Mouse (Mus musculus) limb, embryonic 14.5 days (tissue): ENCODE results near the gene Tex26. TPM values are rescaled to one million over a fixed set of nuclear protein-coding genes. Genes with fewer than 3 reads are reported as not detected.

Experiments
- ATAC-seq: fragments of 200-750 bp; cut with Nextera tagmentation; 2 replicates; pipeline ENCODE4 v1.8.0; 2017; ENCODE audit warnings: low read depth, moderate number of reproducible peaks, moderate TSS enrichment; ENCODE audit not compliant: low FRiP score
- DNase-seq: peaks from one replicate; pipeline ENCODE4 v3.0.0-alpha.2; 2015; ENCODE audit warnings: low spot score
- H3K27ac ChIP-seq: fragments of 300-500 bp; sonication (generic); replicated peaks from 2 replicates; pipeline ENCODE4 v1.5.1; 2014; ENCODE audit warnings: low read depth, mild to moderate bottlenecking, low read length, moderate library complexity, mixed read lengths
- H3K27me3 ChIP-seq: fragments of 300-500 bp; sonication (generic); 2 replicates; pipeline ENCODE4 v1.6.1; 2014; ENCODE audit warnings: low read length, mixed read lengths; ENCODE audit not compliant: control insufficient read depth, insufficient read depth
- H3K36me3 ChIP-seq: fragments of 300-500 bp; sonication (generic); 2 replicates; pipeline ENCODE4 v1.6.1; 2014; ENCODE audit warnings: mild to moderate bottlenecking, low read length, moderate library complexity, mixed read lengths; ENCODE audit not compliant: control insufficient read depth, insufficient read depth
- H3K4me1 ChIP-seq: fragments of 300-500 bp; sonication (generic); 2 replicates; pipeline ENCODE4 v1.6.1; 2014; ENCODE audit warnings: antibody characterized with exemption, low read length, mixed read lengths; ENCODE audit not compliant: control insufficient read depth, insufficient read depth
- H3K4me2 ChIP-seq: fragments of 300-500 bp; sonication (generic); replicated peaks from 2 replicates; pipeline ENCODE4 v1.6.1; 2014; ENCODE audit warnings: low read depth, mild to moderate bottlenecking, low read length, moderate library complexity; ENCODE audit not compliant: severe bottlenecking
- H3K4me3 ChIP-seq: fragments of 300-500 bp; sonication (generic); replicated peaks from 2 replicates; pipeline ENCODE4 v1.5.1; 2014; ENCODE audit warnings: low read length
- H3K9ac ChIP-seq: fragments of 300-500 bp; sonication (generic); 2 replicates; pipeline ENCODE4 v1.6.1; 2014; ENCODE audit warnings: mild to moderate bottlenecking, low read depth, low read length, moderate library complexity; ENCODE audit not compliant: severe bottlenecking
- H3K9me3 ChIP-seq: fragments of 300-500 bp; sonication (generic); 2 replicates; pipeline ENCODE4 v1.6.1; 2016; ENCODE audit warnings: low read length; ENCODE audit not compliant: control insufficient read depth
- POLR2A ChIP-seq: fragments of 200-500 bp; IDR thresholded peaks from 2 replicates; pipeline ENCODE4 v1.8.0; 2012; ENCODE audit warnings: inconsistent platforms, mild to moderate bottlenecking, moderate library complexity, borderline replicate concordance; ENCODE audit not compliant: insufficient read depth, insufficient read length; ENCODE audit errors: extremely low read depth
- WGBS: fragments of 180-500 bp; shearing (Covaris S2); extraction: QIAGEN DNeasy Blood & Tissue Kit; methylation state at CpG from one replicate; pipeline ENCODE4 v1.1.7; 2014; 5-methylcytosine and 5-hydroxymethylcytosine counted together
- polyA plus RNA-seq, 2 experiments: library from polyadenylated mRNA; depleted of rRNA in 1 of 2; stranded (reverse) in 1 of 2; unstranded in 1 of 2; fragments of >200 nt; fragmentation: Nextera tagmentation in 1 of 2; extraction: Ambion mirVana in 1 of 2; gene quantifications; 2 replicates each; pipeline versions ENCODE4 v1.2.1 to v1.2.3; 2012 to 2014

Tex26 gene
- polyA plus RNA-seq, 2 experiments = 0.36 to 0.50 TPM

DNA sequence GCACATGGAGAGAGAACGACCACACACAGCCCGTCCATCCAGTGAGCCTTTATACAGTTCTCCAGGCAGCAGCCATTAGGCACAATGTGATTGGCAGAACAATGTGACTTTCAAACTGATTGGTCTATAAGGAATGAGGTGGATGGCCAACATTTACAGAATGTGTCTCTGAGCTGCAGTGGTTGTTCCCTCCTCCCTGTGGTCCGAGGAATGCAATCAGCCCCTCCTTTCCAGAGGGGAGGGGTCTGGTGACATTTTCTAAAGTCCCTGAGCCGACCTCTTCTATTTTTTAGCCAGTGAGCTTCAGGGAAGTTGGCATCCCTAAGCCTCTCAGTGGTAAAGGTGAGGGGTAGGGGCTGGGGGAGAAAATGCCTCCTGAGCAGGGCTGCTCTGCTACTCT lies 60.5 kb downstream of the Tex26 start:
- Histone ChIP-seq H3K27me3 (no peaks in the 10 kb centered on the region), H3K4me1 (0 out of 2 replicates have a peak, but pooled peaks cover 2% of the 10 kb centered on the region), H3K36me3 (no peaks in the 10 kb centered on the region), H3K4me3 (no peak overlapping the region), H3K9me3 (no peaks in the 10 kb centered on the region), H3K9ac (no peak overlapping the region), H3K27ac (no peak overlapping the region), H3K4me2 (no peak overlapping the region)
- no peak for TF ChIP-seq POLR2A
- no peak for DNase-seq
- ATAC-seq = no peak
- 43% methylated on average over 4 of the region's 4 CpGs for WGBS

DNA sequence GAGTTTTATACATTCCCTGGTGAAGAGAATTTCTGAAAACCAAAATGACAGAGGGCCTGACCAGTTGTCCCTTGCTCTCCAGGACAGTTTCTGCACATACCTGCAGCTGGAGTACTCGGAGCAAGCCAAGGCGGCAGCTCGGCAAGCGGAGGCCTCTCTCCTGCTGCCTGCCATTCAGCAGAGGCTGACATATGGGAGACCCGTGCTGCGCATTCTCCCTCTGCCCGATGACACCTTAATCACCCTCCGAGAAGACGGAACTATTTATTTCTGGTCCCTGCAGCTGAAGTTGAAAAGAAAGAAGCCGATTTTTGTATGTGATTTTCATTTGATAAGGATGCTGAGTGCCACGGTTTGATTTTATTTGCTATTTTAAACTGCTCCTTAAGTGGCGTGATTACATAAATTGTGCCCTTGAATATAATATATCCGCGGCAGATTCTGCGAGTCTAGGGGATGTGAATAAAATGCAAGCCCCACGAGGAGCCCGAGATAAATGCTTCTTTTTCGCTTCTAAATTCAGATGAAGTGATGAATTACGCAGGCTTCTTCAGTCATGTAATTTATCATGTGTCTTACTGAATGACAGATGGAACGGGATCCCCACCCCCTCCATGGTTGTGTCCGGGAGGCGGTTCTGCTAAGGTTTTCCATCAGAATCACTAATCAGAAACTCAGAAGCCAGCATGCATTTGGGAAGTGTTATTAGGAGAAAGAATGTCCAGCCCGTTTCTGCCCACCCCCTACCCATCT lies 64.1 kb downstream of the Tex26 start:
- DNase-seq (no peak), ATAC-seq (no peak)
- no peaks in the 10 kb centered on the region for H3K27me3 ChIP-seq
- H3K36me3 ChIP-seq = no peaks in the 10 kb centered on the region
- H3K4me2 ChIP-seq = no peak overlapping the region
- TF ChIP-seq POLR2A = no peak
- no peaks in the 10 kb centered on the region for H3K9me3 ChIP-seq
- 77% methylated on average over 23 of the region's 23 CpGs for WGBS
- H3K9ac ChIP-seq = no peak overlapping the region
- no peak overlapping the region for H3K27ac ChIP-seq
- H3K4me1 ChIP-seq = 0 out of 2 replicates have a peak, but pooled peaks cover 2% of the 10 kb centered on the region
- no peak overlapping the region for H3K4me3 ChIP-seq

GRCm38 (mm10) chr5:149504985-149505384 lies 65.5 kb downstream of the Tex26 start:
- H3K4me1 ChIP-seq = 0 out of 2 replicates have a peak, but pooled peaks cover under 1% of the 10 kb centered on the region
- no peak overlapping the region for H3K27ac ChIP-seq
- TF ChIP-seq POLR2A = no peak
- no peaks in the 10 kb centered on the region for H3K27me3 ChIP-seq
- ATAC-seq (no peak), DNase-seq (no peak)
- WGBS = 79% methylated on average over 8 of the region's 8 CpGs
- no peaks in the 10 kb centered on the region for H3K36me3 ChIP-seq
- no peaks in the 10 kb centered on the region for H3K9me3 ChIP-seq
- no peak overlapping the region for H3K4me3 ChIP-seq
- no peak overlapping the region for H3K9ac ChIP-seq
- no peak overlapping the region for H3K4me2 ChIP-seq

- H3K27me3 ChIP-seq = no peaks in the 10 kb centered on the region
- ATAC-seq = no peak
- no peak for TF ChIP-seq POLR2A
- H3K9me3 ChIP-seq = no peaks in the 10 kb centered on the region
- no peak overlapping the region for H3K4me3 ChIP-seq
- H3K36me3 ChIP-seq = no peaks in the 10 kb centered on the region
- H3K27ac ChIP-seq = no peak overlapping the region
- H3K9ac ChIP-seq = no peak overlapping the region
- 100% methylated on average over 2 of the region's 2 CpGs for WGBS
- H3K4me2 ChIP-seq = no peak overlapping the region
- no peak for DNase-seq
- no peaks in the 10 kb centered on the region for H3K4me1 ChIP-seq
These were observed 66.6 kb downstream of the Tex26 start for GRCm38 (mm10) chr5:149506033-149506432.

GRCm38 (mm10) chr5:149508094-149509029 lies 68.9 kb downstream of the Tex26 start:
- no peak overlapping the region for H3K4me2 ChIP-seq
- no peak for ATAC-seq
- H3K27ac ChIP-seq = no peak overlapping the region
- no peak for DNase-seq
- H3K4me3 ChIP-seq = no peak overlapping the region
- TF ChIP-seq POLR2A = no peak
- H3K27me3 ChIP-seq = no peaks in the 10 kb centered on the region
- no peak overlapping the region for H3K9ac ChIP-seq
- H3K4me1 ChIP-seq = peaks cover 2% of the 10 kb centered on the region
- H3K36me3 ChIP-seq = no peaks in the 10 kb centered on the region
- 81% methylated on average over 20 of the region's 20 CpGs for WGBS
- H3K9me3 ChIP-seq = no peaks in the 10 kb centered on the region
